Mouse (Mus musculus): ENCODE measurements around the gene Nos1. TPM values are rescaled to one million over a fixed set of nuclear protein-coding genes. Genes with fewer than 3 reads are reported as not detected.

The Nos1 gene
- polyA plus RNA-seq, 1 experiment from 2014 or later = 0.88 TPM

DNA sequence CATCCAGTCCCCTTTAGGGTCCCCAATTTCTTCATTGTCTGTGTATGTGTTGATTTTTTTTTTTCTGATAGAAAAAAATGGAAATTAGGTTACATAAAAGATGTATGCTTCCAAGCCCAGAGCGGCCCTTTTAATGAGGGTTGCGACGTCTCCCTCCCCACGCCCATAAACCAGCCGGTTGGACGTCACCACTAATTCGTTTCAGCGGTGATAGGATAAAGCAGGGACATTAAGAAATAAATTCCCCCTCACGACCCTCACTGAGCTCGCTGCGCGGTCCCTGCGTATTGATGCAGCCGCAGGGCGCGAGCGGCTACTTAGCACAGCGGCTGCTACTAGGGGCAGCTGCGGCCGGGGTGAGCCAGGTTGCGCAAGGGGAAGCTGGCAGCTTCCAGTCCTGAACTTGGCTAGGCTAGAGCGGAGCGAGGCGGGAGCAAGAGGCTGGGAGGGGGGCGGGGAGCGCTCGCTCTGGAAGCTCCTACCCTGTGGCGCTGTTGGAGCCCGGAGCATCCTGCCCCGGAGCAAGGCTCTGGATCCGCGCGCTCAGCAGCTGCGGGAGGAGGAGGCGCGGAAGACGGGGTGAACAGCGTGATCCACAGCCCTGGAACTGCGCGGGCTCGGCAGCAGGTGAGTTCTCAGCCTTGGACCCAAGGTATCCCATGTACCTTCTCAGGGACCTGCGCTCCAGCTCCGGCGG lies 61.0 kb downstream of the Nos1 start:
- Histone ChIP-seq H3K9me3 (ENCODE audit: control insufficient read depth, low read length) (no peaks in the 10 kb centered on the region), H3K9ac (ENCODE audit: low read length) (no peak overlapping the region), H3K27ac (ENCODE audit: low read depth) (no peak overlapping the region), H3K27me3 (replicated peaks; ENCODE audit: control insufficient read depth, insufficient read depth, low read length) (peaks cover 69% of the 10 kb centered on the region), H3K4me2 (ENCODE audit: low read length) (0 out of 2 replicates have a peak overlapping the region, but pooled peaks have one; percentile 3), H3K4me1 (replicated peaks; ENCODE audit: control insufficient read depth, insufficient read depth, low read length) (no peaks in the 10 kb centered on the region), H3K4me3 (ENCODE audit: low read depth, low read length) (no peak overlapping the region), H3K36me3 (ENCODE audit: control insufficient read depth, insufficient read depth, low read length) (no peaks in the 10 kb centered on the region)
- WGBS = 2% methylated on average over 44 of the region's 44 CpGs
- DNase-seq (ENCODE audit: low spot score) (no peak), ATAC-seq (replicated peaks; ENCODE audit: low FRiP score, low TSS enrichment, low read depth) (no peak)

DNA sequence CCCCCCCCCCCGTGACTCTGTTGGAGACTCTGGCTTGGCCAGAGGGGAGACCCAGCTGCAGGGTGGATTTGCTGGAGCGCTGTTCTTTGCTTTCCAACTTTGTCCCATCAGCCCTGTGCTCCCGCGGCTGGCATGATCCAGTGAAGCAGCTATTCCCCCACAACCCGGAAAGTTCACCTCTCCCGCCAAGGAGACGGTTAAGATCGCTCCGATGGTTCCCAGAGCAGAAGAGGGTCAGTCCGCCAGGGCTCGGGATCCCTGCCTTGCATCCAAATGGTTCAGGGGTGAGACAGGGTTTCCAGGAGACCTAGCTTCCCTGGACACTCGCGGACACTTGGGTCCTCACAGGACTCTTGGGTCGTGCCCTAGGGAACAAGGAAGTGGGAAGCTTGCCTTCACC lies 61.9 kb downstream of the Nos1 start:
- Histone ChIP-seq H3K4me3 (ENCODE audit: low read depth, low read length) (no peak overlapping the region), H3K9me3 (ENCODE audit: control insufficient read depth, low read length) (no peaks in the 10 kb centered on the region), H3K27ac (ENCODE audit: low read depth) (no peak overlapping the region), H3K4me1 (replicated peaks; ENCODE audit: control insufficient read depth, insufficient read depth, low read length) (no peaks in the 10 kb centered on the region), H3K9ac (ENCODE audit: low read length) (no peak overlapping the region), H3K4me2 (ENCODE audit: low read length) (no peak overlapping the region), H3K27me3 (replicated peaks; ENCODE audit: control insufficient read depth, insufficient read depth, low read length) (peaks cover 69% of the 10 kb centered on the region), H3K36me3 (ENCODE audit: control insufficient read depth, insufficient read depth, low read length) (no peaks in the 10 kb centered on the region)
- ATAC-seq (replicated peaks; ENCODE audit: low FRiP score, low TSS enrichment, low read depth) (no peak), DNase-seq (ENCODE audit: low spot score) (no peak)
- WGBS = 5% methylated on average over 14 of the region's 14 CpGs

GRCm38 (mm10) chr5:117844611-117845010 lies 63.8 kb downstream of the Nos1 start:
- Histone ChIP-seq H3K4me1 (replicated peaks; ENCODE audit: control insufficient read depth, insufficient read depth, low read length) (no peaks in the 10 kb centered on the region), H3K9me3 (ENCODE audit: control insufficient read depth, low read length) (no peaks in the 10 kb centered on the region), H3K27me3 (replicated peaks; ENCODE audit: control insufficient read depth, insufficient read depth, low read length) (peaks cover 50% of the 10 kb centered on the region), H3K4me3 (ENCODE audit: low read depth, low read length) (no peak overlapping the region), H3K36me3 (ENCODE audit: control insufficient read depth, insufficient read depth, low read length) (no peaks in the 10 kb centered on the region), H3K9ac (ENCODE audit: low read length) (no peak overlapping the region), H3K27ac (ENCODE audit: low read depth) (no peak overlapping the region), H3K4me2 (ENCODE audit: low read length) (no peak overlapping the region)
- 13% methylated on average over 1 of the region's 1 CpGs for WGBS
- peak; percentile 75 for DNase-seq (ENCODE audit: low spot score)
- ATAC-seq (replicated peaks; ENCODE audit: low FRiP score, low TSS enrichment, low read depth) = no peak

- WGBS = 78% methylated on average over 12 of the region's 12 CpGs
- Histone ChIP-seq H3K9me3 (ENCODE audit: control insufficient read depth, low read length) (no peaks in the 10 kb centered on the region), H3K4me3 (ENCODE audit: low read depth, low read length) (no peak overlapping the region), H3K4me1 (replicated peaks; ENCODE audit: control insufficient read depth, insufficient read depth, low read length) (no peaks in the 10 kb centered on the region), H3K36me3 (ENCODE audit: control insufficient read depth, insufficient read depth, low read length) (no peaks in the 10 kb centered on the region), H3K27me3 (replicated peaks; ENCODE audit: control insufficient read depth, insufficient read depth, low read length) (no peaks in the 10 kb centered on the region), H3K27ac (ENCODE audit: low read depth) (no peak overlapping the region), H3K4me2 (ENCODE audit: low read length) (no peak overlapping the region), H3K9ac (ENCODE audit: low read length) (no peak overlapping the region)
- DNase-seq (ENCODE audit: low spot score) (no peak), ATAC-seq (replicated peaks; ENCODE audit: low FRiP score, low TSS enrichment, low read depth) (no peak)
Observed at GRCm38 (mm10) chr5:117850474-117850873, 69.6 kb downstream of the Nos1 start.

GRCm38 (mm10) chr5:117853741-117854140 lies 72.9 kb downstream of the Nos1 start:
- H3K4me1 ChIP-seq (replicated peaks; ENCODE audit: control insufficient read depth, insufficient read depth, low read length) = no peaks in the 10 kb centered on the region
- 65% methylated on average over 10 of the region's 10 CpGs for WGBS
- H3K9me3 ChIP-seq (ENCODE audit: control insufficient read depth, low read length) = no peaks in the 10 kb centered on the region
- no peak overlapping the region for H3K9ac ChIP-seq (ENCODE audit: low read length)
- no peak for ATAC-seq (replicated peaks; ENCODE audit: low FRiP score, low TSS enrichment, low read depth)
- H3K27me3 ChIP-seq (replicated peaks; ENCODE audit: control insufficient read depth, insufficient read depth, low read length) = no peaks in the 10 kb centered on the region
- no peak for DNase-seq (ENCODE audit: low spot score)
- H3K36me3 ChIP-seq (ENCODE audit: control insufficient read depth, insufficient read depth, low read length) = no peaks in the 10 kb centered on the region
- H3K4me3 ChIP-seq (ENCODE audit: low read depth, low read length) = no peak overlapping the region
- H3K27ac ChIP-seq (ENCODE audit: low read depth) = no peak overlapping the region
- H3K4me2 ChIP-seq (ENCODE audit: low read length) = no peak overlapping the region

DNA sequence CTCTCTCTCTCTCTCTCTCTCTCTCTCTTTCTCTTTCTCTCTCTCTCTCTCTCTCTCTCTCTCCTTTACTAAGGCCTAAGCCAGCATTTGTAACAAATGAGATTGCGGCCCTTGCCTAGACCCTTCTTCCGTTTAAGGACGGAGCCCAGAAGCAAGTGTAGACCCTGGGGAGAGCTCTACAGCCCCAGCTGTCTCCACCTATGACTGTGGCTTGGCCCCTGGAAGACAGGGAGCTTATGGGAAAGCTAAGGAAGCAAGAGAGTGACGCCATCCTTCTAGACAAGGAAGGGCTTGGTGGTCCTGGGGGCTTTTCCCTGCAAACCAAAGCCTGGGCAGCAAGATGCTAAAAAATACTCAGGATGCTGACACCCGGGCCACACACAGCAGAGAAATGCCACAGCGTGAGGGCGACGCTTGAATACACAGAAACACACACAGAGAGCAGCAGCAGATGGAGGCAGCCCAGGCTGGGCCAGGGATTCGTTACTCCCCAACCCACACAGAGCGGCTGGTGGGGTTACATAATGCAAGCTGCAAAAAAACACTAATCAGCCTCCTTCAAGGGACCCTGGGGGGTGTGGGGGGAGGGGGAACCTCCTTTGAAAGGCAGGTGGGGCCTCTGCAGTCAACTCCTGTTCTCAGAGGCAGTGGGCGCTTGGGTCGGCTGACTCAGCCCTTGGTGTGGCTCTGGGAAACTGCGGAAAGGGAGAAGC lies 83.9 kb downstream of the Nos1 start:
- H3K9ac ChIP-seq (ENCODE audit: low read length) = no peak overlapping the region
- H3K4me2 ChIP-seq (ENCODE audit: low read length) = no peak overlapping the region
- H3K36me3 ChIP-seq (ENCODE audit: control insufficient read depth, insufficient read depth, low read length) = no peaks in the 10 kb centered on the region
- no peak overlapping the region for H3K27ac ChIP-seq (ENCODE audit: low read depth)
- 0 out of 2 replicates have a peak, but pooled peaks cover 6% of the 10 kb centered on the region for H3K27me3 ChIP-seq (replicated peaks; ENCODE audit: control insufficient read depth, insufficient read depth, low read length)
- DNase-seq (ENCODE audit: low spot score) = no peak
- no peaks in the 10 kb centered on the region for H3K4me1 ChIP-seq (replicated peaks; ENCODE audit: control insufficient read depth, insufficient read depth, low read length)
- no peak for ATAC-seq (replicated peaks; ENCODE audit: low FRiP score, low TSS enrichment, low read depth)
- H3K4me3 ChIP-seq (ENCODE audit: low read depth, low read length) = no peak overlapping the region
- no peaks in the 10 kb centered on the region for H3K9me3 ChIP-seq (ENCODE audit: control insufficient read depth, low read length)
- WGBS = 22% methylated on average over 13 of the region's 13 CpGs

GRCm38 (mm10) chr5:117865876-117866275 lies 85.0 kb downstream of the Nos1 start:
- no peak overlapping the region for H3K4me3 ChIP-seq (ENCODE audit: low read depth, low read length)
- no peak overlapping the region for H3K27ac ChIP-seq (ENCODE audit: low read depth)
- H3K36me3 ChIP-seq (ENCODE audit: control insufficient read depth, insufficient read depth, low read length) = no peaks in the 10 kb centered on the region
- ATAC-seq (replicated peaks; ENCODE audit: low FRiP score, low TSS enrichment, low read depth) (no peak), DNase-seq (ENCODE audit: low spot score) (no peak)
- 0 out of 2 replicates have a peak, but pooled peaks cover 6% of the 10 kb centered on the region for H3K27me3 ChIP-seq (replicated peaks; ENCODE audit: control insufficient read depth, insufficient read depth, low read length)
- WGBS = 63% methylated on average over 16 of the region's 16 CpGs
- no peak overlapping the region for H3K9ac ChIP-seq (ENCODE audit: low read length)
- no peaks in the 10 kb centered on the region for H3K9me3 ChIP-seq (ENCODE audit: control insufficient read depth, low read length)
- H3K4me1 ChIP-seq (replicated peaks; ENCODE audit: control insufficient read depth, insufficient read depth, low read length) = no peaks in the 10 kb centered on the region
- no peak overlapping the region for H3K4me2 ChIP-seq (ENCODE audit: low read length)

GRCm38 (mm10) chr5:117871614-117872013 lies 90.8 kb downstream of the Nos1 start:
- DNase-seq (ENCODE audit: low spot score) = no peak
- Histone ChIP-seq H3K9ac (ENCODE audit: low read length) (no peak overlapping the region), H3K4me1 (replicated peaks; ENCODE audit: control insufficient read depth, insufficient read depth, low read length) (no peaks in the 10 kb centered on the region), H3K4me2 (ENCODE audit: low read length) (no peak overlapping the region), H3K4me3 (ENCODE audit: low read depth, low read length) (no peak overlapping the region), H3K27ac (ENCODE audit: low read depth) (no peak overlapping the region), H3K36me3 (ENCODE audit: control insufficient read depth, insufficient read depth, low read length) (no peaks in the 10 kb centered on the region), H3K27me3 (replicated peaks; ENCODE audit: control insufficient read depth, insufficient read depth, low read length) (no peaks in the 10 kb centered on the region), H3K9me3 (ENCODE audit: control insufficient read depth, low read length) (no peaks in the 10 kb centered on the region)
- 63% methylated on average over 1 of the region's 1 CpGs for WGBS
- ATAC-seq (replicated peaks; ENCODE audit: low FRiP score, low TSS enrichment, low read depth) = no peak

GRCm38 (mm10) chr5:117873807-117874206 lies 93.0 kb downstream of the Nos1 start:
- no peak overlapping the region for H3K9ac ChIP-seq (ENCODE audit: low read length)
- no peak overlapping the region for H3K4me2 ChIP-seq (ENCODE audit: low read length)
- H3K27me3 ChIP-seq (replicated peaks; ENCODE audit: control insufficient read depth, insufficient read depth, low read length) = no peaks in the 10 kb centered on the region
- H3K36me3 ChIP-seq (ENCODE audit: control insufficient read depth, insufficient read depth, low read length) = no peaks in the 10 kb centered on the region
- no peak overlapping the region for H3K27ac ChIP-seq (ENCODE audit: low read depth)
- no peaks in the 10 kb centered on the region for H3K4me1 ChIP-seq (replicated peaks; ENCODE audit: control insufficient read depth, insufficient read depth, low read length)
- DNase-seq (ENCODE audit: low spot score) (no peak), ATAC-seq (replicated peaks; ENCODE audit: low FRiP score, low TSS enrichment, low read depth) (no peak)
- no peaks in the 10 kb centered on the region for H3K9me3 ChIP-seq (ENCODE audit: control insufficient read depth, low read length)
- H3K4me3 ChIP-seq (ENCODE audit: low read depth, low read length) = no peak overlapping the region
- 86% methylated on average over 8 of the region's 8 CpGs for WGBS

All from intestine, embryonic 14.5 days (tissue).